Mouse (Mus musculus): Measurements from ENCODE around the gene Ndufa4l2. TPM values are rescaled to one million over a fixed set of nuclear protein-coding genes. Genes with fewer than 3 reads are reported as not detected.

Ndufa4l2 gene
- total RNA-seq, 2 experiments from 2014 or later: 6.0 to 7.0 TPM

DNA sequence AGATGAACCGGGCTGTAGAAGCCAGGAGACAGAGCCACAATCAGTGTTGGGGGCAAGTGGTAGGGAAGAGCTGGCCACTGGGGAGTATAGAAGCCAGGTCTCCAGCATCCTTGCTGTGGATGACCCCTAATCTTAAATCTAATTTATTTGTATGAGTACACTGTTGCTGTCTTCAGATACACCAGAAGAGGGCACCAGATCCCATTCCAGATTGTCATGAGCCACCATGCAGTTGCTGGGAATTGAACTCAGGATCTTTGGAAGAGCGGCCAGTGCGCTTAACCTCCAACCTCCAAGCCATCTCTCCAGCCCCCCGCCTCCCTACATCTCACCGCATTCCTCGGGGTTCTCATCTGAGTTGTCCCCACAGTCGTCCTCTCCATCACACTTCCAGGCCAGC is 31.7 kb downstream of the Ndufa4l2 start:
- intact Hi-C loops (cut with DNase I): no loop called here
- DNase-seq (ENCODE audit: extremely low spot score in 1 of 2, low spot score in 2 of 2): no peak

- intact Hi-C loops (cut with DNase I): no loop called here
- DNase-seq (ENCODE audit: extremely low spot score in 1 of 2, low spot score in 2 of 2): no peak
These were observed 33.5 kb downstream of the Ndufa4l2 start for GRCm38 (mm10) chr10:127548236-127548635.

GRCm38 (mm10) chr10:127549892-127550291 is 35.1 kb downstream of the Ndufa4l2 start:
- intact Hi-C loops (cut with DNase I): no loop called here
- DNase-seq (ENCODE audit: extremely low spot score in 1 of 2, low spot score in 2 of 2): no peak

GRCm38 (mm10) chr10:127555703-127556102 is 40.9 kb downstream of the Ndufa4l2 start:
- DNase-seq (ENCODE audit: extremely low spot score in 1 of 2, low spot score in 2 of 2): no peak
- intact Hi-C loops (cut with DNase I): no loop called here

GRCm38 (mm10) chr10:127557397-127557796 is 42.6 kb downstream of the Ndufa4l2 start:
- intact Hi-C loops (cut with DNase I): no loop called here
- DNase-seq (ENCODE audit: extremely low spot score in 1 of 2, low spot score in 2 of 2): no peak

DNA sequence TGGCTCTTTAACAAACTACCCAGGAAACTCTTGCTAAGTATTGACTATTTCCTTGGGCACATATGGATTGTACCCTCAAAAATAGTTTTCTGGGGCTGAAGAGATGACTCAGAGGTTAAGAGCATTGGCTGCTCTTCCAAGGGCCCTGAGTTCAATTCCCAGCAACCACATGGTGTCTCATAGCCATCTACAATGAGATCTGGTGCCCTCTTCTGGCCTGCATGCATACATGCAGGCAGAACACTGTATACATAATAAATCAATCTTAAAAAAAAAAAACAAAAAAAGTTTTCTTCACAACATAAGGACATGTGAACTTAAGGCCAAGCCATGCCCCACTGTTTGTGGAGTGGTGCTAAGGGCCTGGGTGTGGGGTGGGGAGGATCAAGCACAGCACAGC is 46.4 kb downstream of the Ndufa4l2 start:
- no peak for DNase-seq (ENCODE audit: extremely low spot score in 1 of 2, low spot score in 2 of 2)
- intact Hi-C loops (cut with DNase I): no loop called here

- DNase-seq (ENCODE audit: extremely low spot score in 1 of 2, low spot score in 2 of 2): no peak
- intact Hi-C loops (cut with DNase I): no loop called here
These were observed 49.1 kb downstream of the Ndufa4l2 start for GRCm38 (mm10) chr10:127563840-127564239.

DNA sequence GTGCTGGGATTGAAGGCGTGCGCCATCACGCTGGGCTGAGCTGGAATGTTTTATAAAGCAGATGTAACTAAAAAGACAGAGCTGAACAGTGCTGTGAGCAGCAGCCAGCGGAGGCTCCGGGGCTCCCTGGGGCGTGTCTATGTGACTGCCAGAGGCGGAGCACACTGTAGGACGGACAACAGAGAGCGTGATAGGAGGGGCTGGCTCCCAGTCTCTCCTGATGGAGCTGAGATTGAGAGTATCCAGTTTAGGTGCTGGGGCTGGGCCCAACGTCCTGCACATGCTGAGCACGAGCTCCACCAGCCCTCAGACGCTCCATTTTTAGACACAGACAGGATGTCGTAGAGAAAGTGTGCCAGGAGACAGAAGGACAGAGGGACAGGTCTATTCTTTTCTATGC is 49.5 kb downstream of the Ndufa4l2 start:
- DNase-seq (ENCODE audit: extremely low spot score in 1 of 2, low spot score in 2 of 2): peak in 1 of 2 experiments; percentile 70
- intact Hi-C loops (cut with DNase I): no loop called here

Other genes with a start within 250 kb of the Ndufa4l2 start
- 100 to 1,000 TPM; 322 to 330 TPM for gene Dctn2, start 248.6 kb upstream of the Ndufa4l2 start, total RNA-seq (2021)
- gene Mbd6, start 225.9 kb upstream of the Ndufa4l2 start, total RNA-seq (2021): 10 to 100 TPM; 37.4 to 45.5 TPM
- 10 to 100 TPM; 59.1 to 62.0 TPM for gene Mars, start 203.2 kb upstream of the Ndufa4l2 start, total RNA-seq (2021)
- gene Arhgap9, start 193.0 kb upstream of the Ndufa4l2 start, total RNA-seq (2021): under 1 TPM; 0.92 to 0.93 TPM
- gene Gli1, start 173.0 kb upstream of the Ndufa4l2 start, total RNA-seq (2021): 1 to 10 TPM; 1.5 to 1.7 TPM
- gene Inhbe, start 160.6 kb upstream of the Ndufa4l2 start, total RNA-seq (2021): under 1 TPM in 1 of 2 experiments, not detected in 1; 0.08 TPM
- gene Inhbc, start 144.5 kb upstream of the Ndufa4l2 start, total RNA-seq (2021): not detected
- gene R3hdm2, start 134.6 kb upstream of the Ndufa4l2 start, total RNA-seq (2021): 100 to 1,000 TPM; 288 to 322 TPM
- 1 to 10 TPM; 4.1 to 7.5 TPM for gene Stac3, start 13.3 kb upstream of the Ndufa4l2 start, total RNA-seq (2021)
- 10 to 100 TPM; 28.3 to 32.8 TPM for gene Shmt2, start 7.5 kb downstream of the Ndufa4l2 start, total RNA-seq (2021)
- gene Nxph4, start 19.6 kb downstream of the Ndufa4l2 start, total RNA-seq (2021): 1 to 10 TPM; 5.8 to 8.5 TPM
- gene Lrp1, start 106.2 kb downstream of the Ndufa4l2 start, total RNA-seq (2021): 100 to 1,000 TPM; 264 to 283 TPM
- gene Stat6, start 128.0 kb downstream of the Ndufa4l2 start, total RNA-seq (2021): 10 to 100 TPM in 1 of 2 experiments, 1 to 10 TPM in 1; 9.4 to 10.2 TPM
- 1 to 10 TPM; 3.4 to 4.4 TPM for gene Nemp1, start 151.9 kb downstream of the Ndufa4l2 start, total RNA-seq (2021)
- gene Nab2, start 153.6 kb downstream of the Ndufa4l2 start, total RNA-seq (2021): 10 to 100 TPM; 28.5 to 32.1 TPM
- gene Myo1a, start 190.2 kb downstream of the Ndufa4l2 start, total RNA-seq (2021): under 1 TPM; 0.28 TPM
- gene Tac2, start 209.5 kb downstream of the Ndufa4l2 start, total RNA-seq (2021): 10 to 100 TPM; 14.5 to 17.8 TPM
- gene Zbtb39, start 224.6 kb downstream of the Ndufa4l2 start, total RNA-seq (2021): 1 to 10 TPM; 8.8 to 10.0 TPM
- gene Gpr182, start 236.8 kb downstream of the Ndufa4l2 start, total RNA-seq (2021): 1 to 10 TPM; 1.3 to 1.6 TPM
- gene Rdh1, start 244.8 kb downstream of the Ndufa4l2 start, total RNA-seq (2021): under 1 TPM; 0.19 to 0.28 TPM
- gene Rdh16f1, start 244.8 kb downstream of the Ndufa4l2 start, total RNA-seq (2021): under 1 TPM in 1 of 2 experiments, not detected in 1; 0.24 TPM

Measured in left cerebral cortex, postnatal 10 days (tissue).